Comparison of ENCODE assay signal across 9 mouse cellular contexts in the genomic region with DNA sequence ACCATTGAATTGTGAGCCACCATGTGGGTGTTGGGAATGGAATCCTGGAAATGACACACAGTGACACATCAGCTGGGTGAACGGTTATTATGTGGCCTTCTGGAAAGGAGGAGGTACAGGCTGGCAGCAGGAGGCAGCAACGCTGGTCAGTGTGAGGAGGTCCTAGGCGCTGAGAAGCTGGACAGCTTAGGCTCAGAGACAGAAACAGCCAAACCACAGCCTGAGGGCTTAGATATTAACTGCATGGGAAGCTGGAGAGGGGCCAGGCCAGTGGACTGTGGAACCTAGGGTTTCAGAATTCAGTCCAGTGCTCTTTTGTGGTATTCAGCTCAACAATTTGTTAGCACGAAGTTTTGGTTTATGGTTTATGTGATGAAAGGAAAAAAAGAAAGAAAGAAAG. TPM values are rescaled to one million over a fixed set of nuclear protein-coding genes. Genes with fewer than 3 reads are reported as not detected.
A peak's percentile ranks its signal among the peaks of the same experiment; 100 is the strongest.
DNase-seq lines count a peak whose midpoint lies in the region; ATAC-seq and TF ChIP-seq lines count a peak whose summit lies in the region.
"Had no signal": no experiment of that assay in that cellular context is flagged by ENCODE, and none has a peak within 500 bp of the region (broad histone marks: within the 10 kb centered on the region; RNA-seq: fewer than 3 reads in every experiment).

No protein-coding gene starts in this region.

- H3K9ac ChIP-seq in liver, adult 2 months (ENCODE audit: low read depth, low read length), result no peak overlapping the region
- no peak overlapping the region for H3K9ac ChIP-seq in liver, embryonic 12.5 days
- H3K9ac ChIP-seq in hindbrain, embryonic 16.5 days (ENCODE audit: low read depth, low read length), result no peak overlapping the region
- H3K9ac ChIP-seq in neural tube, embryonic 15.5 days (replicated peaks), result no peak overlapping the region

- H3K4me1 ChIP-seq in liver, adult 2 months (ENCODE audit: control insufficient read depth, insufficient read depth, low read length), result peaks cover 9% of the 10 kb centered on the region; the same call in 1 of the 2 replicates
- H3K4me1 ChIP-seq in liver, embryonic 12.5 days, result peaks cover 43% of the 10 kb centered on the region
- H3K4me1 ChIP-seq in hindbrain, embryonic 16.5 days (ENCODE audit: control insufficient read depth, insufficient read depth, low read depth, low read length), result peaks cover 21% of the 10 kb centered on the region
- H3K4me1 ChIP-seq in neural tube, embryonic 15.5 days, result peaks cover 39% of the 10 kb centered on the region

- no peak for TF ChIP-seq POLR2A in liver, adult 2 months (IDR thresholded peaks at IDR 0.05; ENCODE audit: extremely low read depth, insufficient read depth, low read length)

- 0 out of 2 replicates have a peak, but pooled peaks have one; percentile 8 for TF ChIP-seq CTCF in liver, adult 2 months (IDR thresholded peaks at IDR 0.05; ENCODE audit: low read depth, low read length)

- H3K4me2 ChIP-seq in liver, embryonic 12.5 days, result no peak overlapping the region
- no peak overlapping the region for H3K4me2 ChIP-seq in hindbrain, embryonic 16.5 days (ENCODE audit: low read length)
- no peak overlapping the region for H3K4me2 ChIP-seq in neural tube, embryonic 15.5 days

- no peaks in the 10 kb centered on the region for H3K27me3 ChIP-seq in liver, adult 2 months (ENCODE audit: control insufficient read depth, insufficient read depth, low read length)
- H3K27me3 ChIP-seq in liver, embryonic 12.5 days (replicated peaks), result 0 out of 2 replicates have a peak, but pooled peaks cover 8% of the 10 kb centered on the region
- no peaks in the 10 kb centered on the region for H3K27me3 ChIP-seq in hindbrain, embryonic 16.5 days (replicated peaks; ENCODE audit: control insufficient read depth, insufficient read depth, low read length)
- no peaks in the 10 kb centered on the region for H3K27me3 ChIP-seq in neural tube, embryonic 15.5 days (replicated peaks)

- DNase-seq in liver, adult 2 months (ENCODE audit: extremely low read depth, low read depth, low spot score), result peak; percentile 91
- DNase-seq in adipocyte (ENCODE audit: low spot score), result peak; percentile 76
- no peak for DNase-seq in heart, adult 9 months (ENCODE audit: low spot score in 2 of 2)
- DNase-seq in frontal cortex, postnatal 10 days (ENCODE audit: low spot score in 2 of 2), result no peak
- DNase-seq in cerebellum, adult 9-11 months, result no peak

- ATAC-seq in liver, embryonic 12.5 days, result no peak
- no peak for ATAC-seq in hindbrain, embryonic 16.5 days
- ATAC-seq in neural tube, embryonic 15.5 days (ENCODE audit: low FRiP score), result no peak

- WGBS in liver, adult 2 months, result 12% methylated on average over 4 of the region's 4 CpGs
- 54% methylated on average over 4 of the region's 4 CpGs for WGBS in liver, embryonic 12.5 days (ENCODE audit: insufficient replicate concordance)
- WGBS in hindbrain, embryonic 16.5 days, result 36% methylated on average over 4 of the region's 4 CpGs
- WGBS in neural tube, embryonic 15.5 days, result 40% methylated on average over 4 of the region's 4 CpGs

- peaks cover 2% of the 10 kb centered on the region; the same call in 1 of the 2 replicates for H3K79me2 ChIP-seq in liver, adult 2 months (ENCODE audit: control insufficient read depth, insufficient read depth, low read length)

- H3K9me3 ChIP-seq in liver, embryonic 12.5 days (replicated peaks), result no peaks in the 10 kb centered on the region
- H3K9me3 ChIP-seq in hindbrain, embryonic 16.5 days (ENCODE audit: control insufficient read depth, low read length), result no peaks in the 10 kb centered on the region
- no peaks in the 10 kb centered on the region for H3K9me3 ChIP-seq in neural tube, embryonic 15.5 days (replicated peaks)

- peak overlapping the region; percentile 8; the same call in 1 of the 2 replicates for H3K27ac ChIP-seq in liver, adult 2 months (replicated peaks; ENCODE audit: insufficient read depth, low read depth, low read length)
- no peak overlapping the region; the same call in 1 of the 2 replicates for H3K27ac ChIP-seq in liver, embryonic 12.5 days
- H3K27ac ChIP-seq in hindbrain, embryonic 16.5 days (ENCODE audit: low read depth, low read length), result peak overlapping the region; percentile 7
- peak overlapping the region; percentile 63 for H3K27ac ChIP-seq in neural tube, embryonic 15.5 days (replicated peaks)

- H3K36me3 ChIP-seq in liver, adult 2 months (ENCODE audit: control insufficient read depth, insufficient read depth, low read length), result no peaks in the 10 kb centered on the region
- peaks cover 13% of the 10 kb centered on the region for H3K36me3 ChIP-seq in liver, embryonic 12.5 days
- H3K36me3 ChIP-seq in hindbrain, embryonic 16.5 days (ENCODE audit: control insufficient read depth, insufficient read depth, low read length), result no peaks in the 10 kb centered on the region
- H3K36me3 ChIP-seq in neural tube, embryonic 15.5 days, result no peaks in the 10 kb centered on the region; the same call in 1 of the 2 replicates

- H3K4me3 ChIP-seq in liver, adult 2 months (ENCODE audit: insufficient read depth, low read depth, low read length), result no peak overlapping the region
- H3K4me3 ChIP-seq in liver, embryonic 12.5 days, result no peak overlapping the region
- no peak overlapping the region for H3K4me3 ChIP-seq in hindbrain, embryonic 16.5 days (ENCODE audit: low read length)
- H3K4me3 ChIP-seq in neural tube, embryonic 15.5 days (replicated peaks), result no peak overlapping the region
- H3K4me3 ChIP-seq: erythroblast, embryonic 14.5 days had no signal

RNA-seq across cellular contexts. Expression of a gene that starts 1.7 kb away (rescaled TPM):
- 6.4 and 7.3 TPM in 2 replicates for total RNA-seq in liver, adult 2 months (2014; rRNA removed)
- polyA plus RNA-seq in liver, adult 2 months (2012; rRNA removed), result 6.8 and 8.3 TPM in 2 replicates
- polyA plus RNA-seq in liver, embryonic 12.5 days (2016; fragmentation: Nextera tagmentation; extraction: Ambion mirVana), result 87.2 and 96.3 TPM in 2 replicates
- polyA plus RNA-seq in hindbrain, embryonic 16.5 days (2015; fragmentation: Nextera tagmentation; extraction: Ambion mirVana), result 88.2 and 105 TPM in 2 replicates
- 93.2 and 107 TPM in 2 replicates for polyA plus RNA-seq in neural tube, embryonic 15.5 days (2015; fragmentation: Nextera tagmentation; extraction: Ambion mirVana)

RNA-seq across cellular contexts. Expression of a gene that starts 8.8 kb away (rescaled TPM):
- 0.09 and 0.13 TPM in 2 replicates for total RNA-seq in liver, adult 2 months (2014; rRNA removed)
- polyA plus RNA-seq in liver, adult 2 months (2012; rRNA removed), result 0.35 and 0.80 TPM in 2 replicates
- polyA plus RNA-seq in liver, embryonic 12.5 days (2016; fragmentation: Nextera tagmentation; extraction: Ambion mirVana), result 1.8 and 2.5 TPM in 2 replicates
- polyA plus RNA-seq in hindbrain, embryonic 16.5 days (2015; fragmentation: Nextera tagmentation; extraction: Ambion mirVana), result 287 and 292 TPM in 2 replicates
- polyA plus RNA-seq in neural tube, embryonic 15.5 days (2015; fragmentation: Nextera tagmentation; extraction: Ambion mirVana), result 194 and 220 TPM in 2 replicates
- polyA plus RNA-seq: erythroblast, embryonic 14.5 days had no signal

RNA-seq across cellular contexts. Expression of a gene that starts 33.0 kb away (rescaled TPM):
- total RNA-seq in liver, adult 2 months (2014; rRNA removed), result 3.6 and 3.7 TPM in 2 replicates
- 4.9 and 6.8 TPM in 2 replicates for polyA plus RNA-seq in liver, adult 2 months (2012; rRNA removed)
- 24.6 and 28.0 TPM in 2 replicates for polyA plus RNA-seq in liver, embryonic 12.5 days (2016; fragmentation: Nextera tagmentation; extraction: Ambion mirVana)
- 122 and 142 TPM in 2 replicates for polyA plus RNA-seq in hindbrain, embryonic 16.5 days (2015; fragmentation: Nextera tagmentation; extraction: Ambion mirVana)
- polyA plus RNA-seq in neural tube, embryonic 15.5 days (2015; fragmentation: Nextera tagmentation; extraction: Ambion mirVana), result 99.8 and 111 TPM in 2 replicates

RNA-seq across cellular contexts. Expression of a gene that starts 52.6 kb away (rescaled TPM):
- not detected in 2 replicates for total RNA-seq in liver, adult 2 months (2014; rRNA removed)
- not detected in 2 replicates for polyA plus RNA-seq in liver, adult 2 months (2012; rRNA removed)
- not detected in 2 replicates for polyA plus RNA-seq in liver, embryonic 12.5 days (2016; fragmentation: Nextera tagmentation; extraction: Ambion mirVana)
- polyA plus RNA-seq in hindbrain, embryonic 16.5 days (2015; fragmentation: Nextera tagmentation; extraction: Ambion mirVana), result not detected in 2 replicates
- polyA plus RNA-seq in neural tube, embryonic 15.5 days (2015; fragmentation: Nextera tagmentation; extraction: Ambion mirVana), result not detected in 2 replicates
- polyA plus RNA-seq: erythroblast, embryonic 14.5 days had no signal

RNA-seq across cellular contexts. Expression of a gene that starts 55.6 kb away (rescaled TPM):
- 170 and 187 TPM in 2 replicates for total RNA-seq in liver, adult 2 months (2014; rRNA removed)
- polyA plus RNA-seq in liver, adult 2 months (2012; rRNA removed), result 127 TPM in 2 replicates
- 131 and 132 TPM in 2 replicates for polyA plus RNA-seq in liver, embryonic 12.5 days (2016; fragmentation: Nextera tagmentation; extraction: Ambion mirVana)
- polyA plus RNA-seq in hindbrain, embryonic 16.5 days (2015; fragmentation: Nextera tagmentation; extraction: Ambion mirVana), result 333 and 346 TPM in 2 replicates
- 295 and 298 TPM in 2 replicates for polyA plus RNA-seq in neural tube, embryonic 15.5 days (2015; fragmentation: Nextera tagmentation; extraction: Ambion mirVana)

Comparison
In these comparisons a context has a peak if more than half of its experiments do, and no peak if none do; other contexts are left out.
1. DNase-seq: peak in liver, adult 2 months (single experiment) and adipocyte (single experiment); none in heart, adult 9 months (0 of 2), frontal cortex, postnatal 10 days (0 of 2) and cerebellum, adult 9-11 months (single experiment).
2. RNA of a gene that starts 8.8 kb away (polyA plus RNA-seq): 287 to 292 TPM in hindbrain, embryonic 16.5 days and 194 to 220 TPM in neural tube, embryonic 15.5 days; 1.8 to 2.5 TPM in liver, embryonic 12.5 days and 0.35 to 0.80 TPM in liver, adult 2 months; every median in the first group is over 10 times any median in the second.